Mouse (Mus musculus): ENCODE measurements around the gene Zfp442. TPM values are rescaled to one million over a fixed set of nuclear protein-coding genes. Genes with fewer than 3 reads are reported as not detected.
"Not testable (repeated sequence)": the region's sequence is repeated elsewhere in the genome, so short reads cannot be mapped to it uniquely, and the experiment has no call there.

Gene Zfp442
- polyA plus RNA-seq (2016; fragmentation: Nextera tagmentation; extraction: Ambion mirVana): 8.2 and 9.5 TPM in 2 replicates

GRCm38 (mm10) chr2:150451180-150451919 is at the start of gene Zfp442:
Zfp442 (minus strand) TSS chr2:150451486.
- H3K9me3 ChIP-seq; H3K4me1 ChIP-seq; H3K36me3 ChIP-seq; H3K27ac ChIP-seq; H3K27me3 ChIP-seq (replicated peaks): not testable (repeated sequence)
- Histone ChIP-seq H3K9ac (peak within 1 kb of the TSS; percentile 51), H3K4me3 (peak within 1 kb of the TSS; percentile 42), H3K4me2 (replicated peaks) (peak within 1 kb of the TSS; percentile 57)
- under 1% methylated on average over 18 of the region's 18 CpGs for WGBS
- peak; percentile 99 for ATAC-seq (ENCODE audit: low FRiP score, low read depth)

DNA sequence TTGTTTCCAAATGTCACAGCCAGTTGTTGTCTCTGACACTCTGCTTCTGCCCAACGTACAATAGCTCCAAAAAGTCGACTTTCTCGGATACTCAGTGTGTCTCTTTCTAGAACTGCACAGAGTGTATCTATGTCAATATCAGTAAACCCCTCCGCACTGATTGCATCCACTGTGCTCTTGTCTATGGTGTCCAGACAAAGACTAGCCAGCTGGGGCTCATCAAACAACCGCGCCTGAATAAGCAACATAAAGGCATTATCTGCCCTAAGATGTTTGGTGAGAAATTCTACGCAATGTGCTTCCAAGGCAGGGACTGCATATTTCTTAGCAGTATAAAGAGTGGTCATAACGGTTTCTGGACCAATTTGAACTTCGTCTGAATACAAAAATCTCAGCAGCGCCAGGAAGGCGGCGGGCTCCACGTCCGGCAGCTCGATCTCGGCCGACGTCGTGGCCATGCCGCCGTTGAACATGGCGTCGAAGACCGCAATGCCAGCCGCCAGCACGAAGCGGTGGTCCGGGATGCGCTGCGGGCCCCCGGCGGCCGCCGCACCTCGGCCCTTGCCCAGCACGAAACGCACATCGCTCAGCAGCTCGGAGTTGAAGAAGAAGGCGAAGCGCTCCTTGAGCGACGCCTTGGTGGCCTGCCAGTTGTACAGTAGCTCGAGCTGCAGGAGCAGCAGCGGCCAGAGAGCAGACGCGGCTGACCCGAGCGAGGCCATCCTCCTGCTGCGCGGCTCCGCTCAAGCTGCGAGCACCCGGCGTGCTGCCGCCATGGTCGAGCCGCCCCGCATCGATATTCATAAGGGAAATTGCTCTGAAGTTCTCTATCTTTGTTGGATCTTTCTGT is 49.1 kb upstream of the Zfp442 start:
- peak overlapping the region; percentile 52 for H3K4me2 ChIP-seq (replicated peaks)
- H3K27me3 ChIP-seq (replicated peaks); H3K36me3 ChIP-seq; H3K27ac ChIP-seq; H3K9ac ChIP-seq; H3K9me3 ChIP-seq; H3K4me1 ChIP-seq: not testable (repeated sequence)
- 46% methylated on average over 60 of the region's 60 CpGs for WGBS
- peak; percentile 70; the same call in 1 of the 2 replicates for ATAC-seq (ENCODE audit: low FRiP score, low read depth)
- peak overlapping the region; percentile 18; the same call in 1 of the 2 replicates for H3K4me3 ChIP-seq

DNA sequence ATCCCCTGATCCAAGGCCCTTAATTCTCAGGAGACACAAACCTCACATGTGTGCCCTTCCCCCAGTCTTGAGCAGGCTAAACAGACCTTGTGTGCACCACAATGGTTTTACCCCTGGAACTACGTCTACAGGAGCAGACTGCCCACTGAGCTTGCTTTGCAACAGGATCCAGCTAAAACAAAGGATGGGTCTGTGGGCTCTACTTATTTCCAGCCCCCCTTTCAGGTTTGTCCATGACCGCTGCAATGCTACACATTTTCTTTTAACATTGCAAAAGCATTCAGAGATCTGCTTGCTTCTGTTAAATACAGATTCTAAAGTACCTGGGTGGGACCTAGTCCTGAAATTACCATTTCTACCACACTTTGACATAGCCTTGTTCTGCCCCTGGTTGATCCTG is 41.7 kb upstream of the Zfp442 start:
- Histone ChIP-seq H3K4me3 (no peak overlapping the region), H3K9me3 (no peaks in the 10 kb centered on the region), H3K27ac (no peak overlapping the region), H3K4me2 (replicated peaks) (no peak overlapping the region), H3K36me3 (no peaks in the 10 kb centered on the region), H3K4me1 (no peaks in the 10 kb centered on the region), H3K9ac (no peak overlapping the region), H3K27me3 (replicated peaks) (no peaks in the 10 kb centered on the region)
- 63% methylated on average over 2 of the region's 2 CpGs for WGBS
- no peak for ATAC-seq (ENCODE audit: low FRiP score, low read depth)

DNA sequence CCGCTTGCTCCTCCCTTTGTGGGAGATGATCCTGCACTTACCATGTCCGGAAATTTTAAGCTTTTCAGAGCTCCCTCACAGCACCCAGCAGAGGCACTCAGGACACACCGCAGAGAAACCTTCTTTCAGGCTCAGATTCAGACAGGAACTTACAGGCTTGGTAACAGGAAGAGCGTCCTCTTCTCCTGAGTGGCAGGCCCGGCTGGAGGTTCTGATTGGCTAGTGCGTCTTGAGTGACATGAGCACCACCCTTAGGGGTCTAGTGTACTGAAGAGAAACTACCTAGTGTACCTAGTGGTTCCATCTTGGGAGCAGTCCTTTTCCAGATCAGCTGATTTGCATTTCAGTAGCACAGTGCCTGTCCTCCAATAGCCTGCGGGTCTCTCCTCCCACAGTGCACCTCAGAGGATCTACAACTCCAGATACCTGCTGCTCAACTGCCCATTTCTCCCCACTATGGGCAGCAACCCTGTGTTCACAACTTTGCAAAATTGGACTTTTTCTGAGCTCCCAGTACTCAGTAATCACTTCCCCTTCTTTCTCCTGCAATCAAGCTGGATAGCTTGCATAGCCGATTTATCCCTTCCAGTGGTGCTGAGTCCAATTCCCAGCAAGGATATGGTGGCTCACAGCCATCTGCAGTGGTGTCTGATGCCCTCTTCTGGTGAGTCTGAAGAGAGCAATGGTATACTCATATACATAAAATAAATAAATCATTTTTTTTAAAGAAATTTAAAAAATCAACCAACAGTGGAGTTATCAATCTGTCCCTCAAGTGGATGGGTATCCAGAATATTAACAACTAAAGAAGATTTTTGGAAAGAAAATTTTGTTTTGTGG is 33.9 kb upstream of the Zfp442 start, which contains the start of gene Zfp345:
Gene Zfp345, minus strand, starts transcription at position 153 of the 840 bp plus-strand sequence.
- not testable (repeated sequence) for H3K4me3 ChIP-seq; H3K27ac ChIP-seq; H3K4me1 ChIP-seq; H3K4me2 ChIP-seq (replicated peaks); H3K9me3 ChIP-seq; ATAC-seq (ENCODE audit: low FRiP score, low read depth); H3K27me3 ChIP-seq (replicated peaks); H3K9ac ChIP-seq; H3K36me3 ChIP-seq
- WGBS: 78% methylated on average over 8 of the region's 8 CpGs

DNA sequence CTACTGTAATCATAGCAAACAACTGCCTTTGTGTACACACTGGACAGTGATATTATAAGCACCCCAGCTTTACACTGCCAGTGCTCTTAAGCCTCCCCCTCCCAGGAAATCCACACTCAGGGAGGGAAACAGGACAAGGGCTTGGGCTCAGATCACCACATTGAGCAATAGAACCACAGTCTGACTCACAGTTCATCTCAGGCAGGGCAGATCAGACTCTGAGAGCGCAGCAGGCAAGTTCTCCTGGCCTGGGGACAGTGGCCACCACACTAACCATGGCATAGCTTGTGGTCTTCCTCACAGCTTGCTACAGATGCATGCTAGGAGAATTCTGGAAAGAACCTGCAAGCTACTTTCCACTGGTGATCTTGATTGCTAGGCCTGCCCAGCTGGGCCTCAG is 12.2 kb downstream of the Zfp442 start:
- not testable (repeated sequence) for H3K4me3 ChIP-seq; H3K27me3 ChIP-seq (replicated peaks); H3K4me1 ChIP-seq; ATAC-seq (ENCODE audit: low FRiP score, low read depth); H3K4me2 ChIP-seq (replicated peaks); H3K36me3 ChIP-seq; H3K27ac ChIP-seq; H3K9ac ChIP-seq
- H3K9me3 ChIP-seq: peaks cover 17% of the 10 kb centered on the region
- 94% methylated on average over 1 of the region's 1 CpGs for WGBS

DNA sequence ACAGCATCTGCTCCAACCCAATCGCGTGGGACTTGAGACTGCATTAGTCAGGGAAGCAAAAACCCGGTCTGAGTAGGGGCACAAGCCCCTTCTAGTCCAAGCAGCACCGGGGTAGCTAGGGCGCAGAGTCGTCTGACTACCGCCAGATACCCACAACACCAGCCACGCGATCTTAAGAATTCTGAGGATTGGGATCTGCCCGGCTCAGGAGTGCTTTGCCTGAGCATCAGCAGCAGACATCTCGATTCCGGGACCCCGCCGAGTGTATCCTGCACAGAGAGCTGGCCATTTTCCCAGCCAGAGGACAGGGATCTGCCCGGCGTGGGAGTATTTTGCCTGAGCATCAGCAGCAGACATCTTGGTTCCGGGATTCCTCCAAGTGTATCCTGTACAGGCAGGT is 39.1 kb downstream of the Zfp442 start:
- not testable (repeated sequence) for H3K4me3 ChIP-seq; H3K27ac ChIP-seq; H3K4me2 ChIP-seq (replicated peaks); H3K9ac ChIP-seq; ATAC-seq (ENCODE audit: low FRiP score, low read depth); H3K4me1 ChIP-seq; H3K27me3 ChIP-seq (replicated peaks)
- peaks cover 20% of the 10 kb centered on the region for H3K36me3 ChIP-seq
- H3K9me3 ChIP-seq: peaks cover 18% of the 10 kb centered on the region; the same call in 1 of the 2 replicates
- WGBS: 90% methylated on average over 17 of the region's 17 CpGs

DNA sequence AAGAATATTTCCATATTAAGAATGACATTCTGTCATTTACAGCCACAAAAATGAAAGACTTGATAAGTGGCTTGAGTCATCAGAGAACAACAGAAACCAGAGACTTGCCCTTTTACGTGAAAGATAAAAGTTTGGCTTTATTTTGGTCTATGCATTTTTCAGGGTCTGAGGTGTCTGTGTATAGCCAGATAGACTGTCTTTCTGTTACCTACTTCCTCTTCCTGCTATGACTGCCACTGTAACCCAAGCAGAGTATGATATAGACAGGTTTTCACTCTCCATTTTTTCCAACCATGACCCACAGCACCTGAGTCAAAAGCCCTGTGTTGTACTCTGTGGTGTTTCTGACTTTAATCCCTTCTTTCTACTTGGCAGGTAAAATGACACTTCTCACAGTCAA is 61.1 kb downstream of the Zfp442 start:
- H3K9me3 ChIP-seq: 0 out of 2 replicates have a peak, but pooled peaks cover 2% of the 10 kb centered on the region
- WGBS: 90% methylated on average over 1 of the region's 1 CpGs

DNA sequence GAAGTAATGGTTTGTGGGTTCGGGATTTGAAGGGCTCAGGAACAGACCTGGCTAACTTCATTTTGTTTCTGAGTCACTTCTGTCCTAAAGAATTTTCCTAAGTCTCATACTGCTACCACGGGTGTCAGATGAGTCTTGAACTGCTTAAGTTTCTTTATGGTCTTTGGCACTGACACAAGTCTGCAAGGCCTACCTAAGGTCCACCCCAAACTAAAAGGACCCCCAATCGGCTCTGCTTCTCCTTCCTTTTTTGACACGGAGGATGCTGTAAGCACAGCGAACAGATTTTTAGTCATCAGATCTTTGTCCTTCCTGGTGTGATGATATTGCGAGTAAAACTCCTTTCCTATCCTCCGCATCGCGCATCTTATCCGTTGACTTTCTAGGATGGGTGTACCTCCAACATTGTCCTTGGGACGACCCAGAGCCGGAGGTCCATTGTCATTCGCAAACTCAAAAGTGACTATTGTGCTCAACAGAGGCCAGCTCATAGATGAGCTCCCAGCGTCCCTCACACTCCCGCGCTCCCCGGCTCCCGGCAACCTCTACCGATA is 65.7 kb downstream of the Zfp442 start:
- H3K9ac ChIP-seq; H3K36me3 ChIP-seq; H3K4me2 ChIP-seq (replicated peaks); H3K27ac ChIP-seq; H3K27me3 ChIP-seq (replicated peaks); ATAC-seq (ENCODE audit: low FRiP score, low read depth); H3K4me3 ChIP-seq; H3K9me3 ChIP-seq; H3K4me1 ChIP-seq: not testable (repeated sequence)
- 94% methylated on average over 19 of the region's 19 CpGs for WGBS

More for the DNA sequence above, 61.1 kb downstream of the Zfp442 start:
- no peak overlapping the region for H3K9ac ChIP-seq
- H3K4me1 ChIP-seq: no peaks in the 10 kb centered on the region
- no peaks in the 10 kb centered on the region for H3K36me3 ChIP-seq
- no peak for ATAC-seq (ENCODE audit: low FRiP score, low read depth)
- no peak overlapping the region for H3K27ac ChIP-seq
- H3K4me2 ChIP-seq (replicated peaks): no peak overlapping the region
- H3K27me3 ChIP-seq (replicated peaks): no peaks in the 10 kb centered on the region
- H3K4me3 ChIP-seq: no peak overlapping the region

DNA sequence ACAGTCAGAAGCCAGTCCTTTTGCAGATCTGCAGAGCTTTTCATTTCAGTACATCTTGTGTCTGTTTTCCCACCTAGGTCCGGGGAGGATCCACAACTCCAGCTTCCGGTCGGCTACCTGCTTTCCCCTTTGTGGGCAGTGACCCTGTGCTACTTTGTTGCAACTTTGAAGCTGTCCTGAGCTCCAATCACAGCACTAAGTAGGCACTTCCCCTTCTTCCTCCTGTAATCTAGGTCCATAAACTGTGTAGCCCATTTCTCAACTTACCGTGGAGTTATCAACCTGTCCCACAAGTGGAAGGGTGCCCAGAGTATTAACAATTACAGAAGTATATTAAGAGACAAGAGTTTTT is 88.4 kb downstream of the Zfp442 start:
- Histone ChIP-seq H3K4me1 (no peaks in the 10 kb centered on the region), H3K9me3 (0 out of 2 replicates have a peak, but pooled peaks cover 3% of the 10 kb centered on the region), H3K27me3 (replicated peaks) (no peaks in the 10 kb centered on the region), H3K9ac (peak overlapping the region; percentile 74; the same call in 1 of the 2 replicates), H3K4me2 (replicated peaks) (peak overlapping the region; percentile 51), H3K27ac (peak overlapping the region; percentile 88; the same call in 1 of the 2 replicates), H3K4me3 (peak overlapping the region; percentile 55), H3K36me3 (no peaks in the 10 kb centered on the region)
- 6% methylated on average over 4 of the region's 4 CpGs for WGBS
- ATAC-seq (ENCODE audit: low FRiP score, low read depth): no peak

- WGBS: 4% methylated on average over 17 of the region's 17 CpGs
- not testable (repeated sequence) for H3K36me3 ChIP-seq; H3K4me1 ChIP-seq; H3K9me3 ChIP-seq; H3K27me3 ChIP-seq (replicated peaks)
- H3K9ac ChIP-seq: peak within 1 kb of the TSS; percentile 74
- peak within 1 kb of the TSS; percentile 51 for H3K4me2 ChIP-seq (replicated peaks)
- peak within 1 kb of the TSS; percentile 55 for H3K4me3 ChIP-seq
- ATAC-seq (ENCODE audit: low FRiP score, low read depth): peak; percentile 98
- H3K27ac ChIP-seq: peak within 1 kb of the TSS; percentile 88
Observed at GRCm38 (mm10) chr2:150362113-150362877, 89.0 kb downstream of the Zfp442 start, which contains the start of gene 3300002I08Rik. 3300002I08Rik (minus strand) TSS chr2:150362765.

All from neural tube, embryonic 12.5 days (tissue).